27 mouse cellular contexts compared by ENCODE assay signal in genomic region chr10:65114586-65114985, GRCm38 (mm10).
"Had no signal": no experiment of that assay in that cellular context is flagged by ENCODE, and none has a peak within 500 bp of the region (broad histone marks: within the 10 kb centered on the region; RNA-seq: fewer than 3 reads in every experiment).

No protein-coding gene starts in this region.

- H3K4me3 ChIP-seq: embryonic facial prominence, embryonic 10.5 days; embryonic facial prominence, embryonic 12.5 days; embryonic facial prominence, embryonic 13.5 days; embryonic facial prominence, embryonic 15.5 days; erythroblast, embryonic 14.5 days; forebrain, embryonic 10.5 days; forebrain, embryonic 12.5 days; forebrain, embryonic 15.5 days; gastrocnemius, adult 2 months; heart, adult 2 months; heart, embryonic 10.5 days had no signal

- DNase-seq: cerebellum, adult 8-10 months; cerebellum, adult 9-10 months; cerebellum, adult 9-11 months; cerebellum, postnatal 10 days; cerebellum, postnatal 14 days; cerebellum, postnatal 25 days; cerebellum, postnatal 36 days; embryo, embryonic 11 days; forebrain, postnatal 0 days; gastrocnemius, adult 2 months; gastrocnemius, postnatal 10 days; gastrocnemius, postnatal 25 days; gastrocnemius, postnatal 36 days; heart, adult 11 months; heart, adult 18-20 months; heart, adult 2 months had no signal

- H3K4me1 ChIP-seq: embryonic facial prominence, embryonic 10.5 days; embryonic facial prominence, embryonic 12.5 days; embryonic facial prominence, embryonic 13.5 days; embryonic facial prominence, embryonic 15.5 days; forebrain, embryonic 10.5 days; forebrain, embryonic 12.5 days; heart, embryonic 10.5 days had no signal

- H3K36me3 ChIP-seq: embryonic facial prominence, embryonic 10.5 days; embryonic facial prominence, embryonic 12.5 days; embryonic facial prominence, embryonic 13.5 days; embryonic facial prominence, embryonic 15.5 days; forebrain, embryonic 10.5 days; forebrain, embryonic 12.5 days; forebrain, embryonic 15.5 days; heart, embryonic 10.5 days had no signal

- H3K9ac ChIP-seq: embryonic facial prominence, embryonic 12.5 days; embryonic facial prominence, embryonic 13.5 days; embryonic facial prominence, embryonic 15.5 days; forebrain, embryonic 12.5 days; forebrain, embryonic 15.5 days; forebrain, postnatal 0 days had no signal

- H3K4me2 ChIP-seq: embryonic facial prominence, embryonic 12.5 days; embryonic facial prominence, embryonic 13.5 days; embryonic facial prominence, embryonic 15.5 days; forebrain, embryonic 12.5 days; forebrain, embryonic 15.5 days; heart, embryonic 11.5 days had no signal

- H3K9me3 ChIP-seq: embryonic facial prominence, embryonic 10.5 days; embryonic facial prominence, embryonic 12.5 days; embryonic facial prominence, embryonic 13.5 days; embryonic facial prominence, embryonic 15.5 days; forebrain, embryonic 10.5 days; forebrain, embryonic 12.5 days; forebrain, embryonic 15.5 days; heart, embryonic 10.5 days had no signal

- H3K27me3 ChIP-seq: embryonic facial prominence, embryonic 12.5 days; embryonic facial prominence, embryonic 13.5 days; embryonic facial prominence, embryonic 15.5 days; forebrain, embryonic 12.5 days; forebrain, embryonic 15.5 days had no signal

- ATAC-seq: forebrain, embryonic 15.5 days; forebrain, embryonic 16.5 days; forebrain, postnatal 0 days had no signal

- H3K27ac ChIP-seq: embryonic facial prominence, embryonic 10.5 days; embryonic facial prominence, embryonic 12.5 days; embryonic facial prominence, embryonic 13.5 days; embryonic facial prominence, embryonic 15.5 days; forebrain, embryonic 10.5 days; forebrain, embryonic 12.5 days; gastrocnemius, adult 2 months; heart, adult 2 months; heart, embryonic 10.5 days had no signal
